Mouse (Mus musculus) heart, adult 18-20 months (tissue): ENCODE data around the gene Cyp3a44. TPM values are rescaled to one million over a fixed set of nuclear protein-coding genes. Genes with fewer than 3 reads are reported as not detected.
"Not testable (repeated sequence)": the region's sequence is repeated elsewhere in the genome, so short reads cannot be mapped to it uniquely, and the experiment has no call there.

Experiments used
- DNase-seq, 2 experiments: peaks; one replicate each; pipeline ENCODE4 v3.0.0; 2021 to 2022; ENCODE audit warnings: mixed read lengths in 1 of 2
- long read RNA-seq, 2 experiments: library from polyadenylated mRNA; stranded (forward); transcript quantifications; one replicate each; pipeline ENCODE4 v2.0.0; 2021
- total RNA-seq, 2 experiments: library from RNA; stranded (reverse); gene quantifications; 2 replicates each; pipeline ENCODE4 v1.2.3; 2021

Gene Cyp3a44
- not detected for total RNA-seq
- long read RNA-seq, experiment 1: 0 reads
- long read RNA-seq, experiment 2: 0 reads

GRCm38 (mm10) chr5:145805796-145806195 lies at the start of gene Cyp3a44:
Cyp3a44 (minus strand) TSS chr5:145805874.
- not testable (repeated sequence) for DNase-seq

- DNase-seq: not testable (repeated sequence)
Observed at GRCm38 (mm10) chr5:145800229-145800628, 5.4 kb downstream of the Cyp3a44 start.

GRCm38 (mm10) chr5:145793232-145793631 lies 12.4 kb downstream of the Cyp3a44 start:
- DNase-seq: not testable (repeated sequence)

- DNase-seq: not testable (repeated sequence)
Observed at GRCm38 (mm10) chr5:145737512-145737911, 68.2 kb downstream of the Cyp3a44 start.

Other genes with a start within 250 kb of the Cyp3a44 start
- gene Cyp3a41b, start 221.1 kb downstream of the Cyp3a44 start, total RNA-seq: not detected
- gene Cyp3a41a, start 85.7 kb downstream of the Cyp3a44 start, total RNA-seq: not detected
- not detected for gene Cyp3a11, start 74.1 kb upstream of the Cyp3a44 start, total RNA-seq
- not detected for gene Cyp3a25, start 203.7 kb upstream of the Cyp3a44 start, total RNA-seq